Mouse (Mus musculus) embryonic facial prominence, embryonic 11.5 days (tissue): ENCODE results near the gene Lingo3. TPM values are rescaled to one million over a fixed set of nuclear protein-coding genes. Genes with fewer than 3 reads are reported as not detected.
"Not testable (repeated sequence)": the region's sequence is repeated elsewhere in the genome, so short reads cannot be mapped to it uniquely, and the experiment has no call there.

ENCODE experiments used
- ATAC-seq: fragments of 200-750 bp; cut with Nextera tagmentation; replicated peaks from 2 replicates; pipeline ENCODE4 v1.8.0; 2017; ENCODE audit warnings: low read depth; ENCODE audit not compliant: insufficient number of reproducible peaks, low FRiP score, low TSS enrichment
- DNase-seq: peaks from one replicate; pipeline ENCODE4 v3.0.0-alpha.2; 2015; ENCODE audit warnings: low spot score
- H3K27ac ChIP-seq: fragments of 300-500 bp; sonication (generic); replicated peaks from 2 replicates; pipeline ENCODE4 v1.5.1; 2014; ENCODE audit warnings: mild to moderate bottlenecking, low read depth, low read length, control low read depth
- H3K27me3 ChIP-seq: fragments of 300-500 bp; sonication (generic); 2 replicates; pipeline ENCODE4 v1.6.1; 2014; ENCODE audit warnings: mild to moderate bottlenecking, low read length, moderate library complexity, mixed read lengths; ENCODE audit not compliant: control insufficient read depth, insufficient read depth
- H3K36me3 ChIP-seq: fragments of 300-500 bp; sonication (generic); replicated peaks from 2 replicates; pipeline ENCODE4 v1.6.1; 2014; ENCODE audit warnings: low read depth, mild to moderate bottlenecking, low read length, moderate library complexity, mixed read lengths; ENCODE audit not compliant: control insufficient read depth, insufficient read depth
- H3K4me1 ChIP-seq: fragments of 300-500 bp; sonication (generic); 2 replicates; pipeline ENCODE4 v1.6.1; 2014; ENCODE audit warnings: low read length, mixed read lengths; ENCODE audit not compliant: control insufficient read depth, insufficient read depth
- H3K4me2 ChIP-seq: fragments of 300-500 bp; sonication (generic); 2 replicates; pipeline ENCODE4 v1.6.1; 2014; ENCODE audit warnings: low read depth, mild to moderate bottlenecking, control low read depth, low read length, moderate library complexity
- H3K4me3 ChIP-seq: fragments of 300-500 bp; sonication (generic); 2 replicates; pipeline ENCODE4 v1.5.1; 2014; ENCODE audit warnings: low read depth, low read length, control low read depth
- H3K9ac ChIP-seq: fragments of 300-500 bp; sonication (generic); replicated peaks from 2 replicates; pipeline ENCODE4 v1.6.1; 2014; ENCODE audit warnings: mild to moderate bottlenecking, control low read depth, low read length
- H3K9me3 ChIP-seq: fragments of 300-500 bp; sonication (generic); replicated peaks from 2 replicates; pipeline ENCODE4 v1.6.1; 2016; ENCODE audit warnings: mild to moderate bottlenecking, low read length, inconsistent platforms, mixed read lengths; ENCODE audit not compliant: control insufficient read depth
- WGBS: fragments of 180-500 bp; shearing (Covaris S2); extraction: QIAGEN DNeasy Blood & Tissue Kit; methylation state at CpG from one replicate; pipeline ENCODE4 v1.1.7; 2014; 5-methylcytosine and 5-hydroxymethylcytosine counted together
- polyA plus RNA-seq: library from polyadenylated mRNA; unstranded; fragments of >200 nt; fragmentation: Nextera tagmentation; extraction: Ambion mirVana; gene quantifications from 2 replicates; pipeline ENCODE4 v1.2.1, GENCODE M21; 2014

Lingo3 gene
- polyA plus RNA-seq, 1 experiment from 2014 or later = 0.67 TPM

- H3K27me3 ChIP-seq, DNase-seq, H3K9ac ChIP-seq, H3K4me2 ChIP-seq, H3K4me3 ChIP-seq, H3K9me3 ChIP-seq, H3K36me3 ChIP-seq, H3K27ac ChIP-seq, ATAC-seq, H3K4me1 ChIP-seq: not testable (repeated sequence)
- 82% methylated on average over 3 of the region's 3 CpGs for WGBS
These were observed 27.5 kb downstream of the Lingo3 start for GRCm38 (mm10) chr10:80816303-80816702.

GRCm38 (mm10) chr10:80814800-80815199, 29.0 kb downstream of the Lingo3 start:
- no peaks in the 10 kb centered on the region for H3K9me3 ChIP-seq
- DNase-seq (no peak), ATAC-seq (no peak)
- no peaks in the 10 kb centered on the region for H3K27me3 ChIP-seq
- H3K4me2 ChIP-seq = no peak overlapping the region
- no peaks in the 10 kb centered on the region for H3K4me1 ChIP-seq
- H3K36me3 ChIP-seq = no peaks in the 10 kb centered on the region
- H3K4me3 ChIP-seq = no peak overlapping the region
- H3K27ac ChIP-seq = no peak overlapping the region
- no peak overlapping the region for H3K9ac ChIP-seq
- WGBS = 63% methylated on average over 7 of the region's 7 CpGs

- no peak within 1 kb of the TSS for H3K4me3 ChIP-seq
- 0 out of 2 replicates have a peak, but pooled peaks cover 1% of the 10 kb centered on the region for H3K4me1 ChIP-seq
- H3K4me2 ChIP-seq = no peak within 1 kb of the TSS
- ATAC-seq (no peak), DNase-seq (no peak)
- no peaks in the 10 kb centered on the region for H3K36me3 ChIP-seq
- H3K27ac ChIP-seq = no peak within 1 kb of the TSS
- WGBS = 57% methylated on average over 4 of the region's 4 CpGs
- H3K9ac ChIP-seq = no peak within 1 kb of the TSS
- no peaks in the 10 kb centered on the region for H3K9me3 ChIP-seq
- H3K27me3 ChIP-seq = peaks cover 3% of the 10 kb centered on the region; the same call in 1 of the 2 replicates
These were observed 30.5 kb downstream of the Lingo3 start, which contains the start of gene Jsrp1 for GRCm38 (mm10) chr10:80813366-80813765. Jsrp1 (minus strand) TSS chr10:80813498.

GRCm38 (mm10) chr10:80812391-80813041, 31.3 kb downstream of the Lingo3 start:
- Histone ChIP-seq H3K4me3 (no peak overlapping the region), H3K4me2 (no peak overlapping the region), H3K9me3 (no peaks in the 10 kb centered on the region), H3K27ac (no peak overlapping the region), H3K4me1 (0 out of 2 replicates have a peak, but pooled peaks cover 2% of the 10 kb centered on the region), H3K36me3 (no peaks in the 10 kb centered on the region), H3K9ac (no peak overlapping the region), H3K27me3 (peaks cover 3% of the 10 kb centered on the region; the same call in 1 of the 2 replicates)
- WGBS = 58% methylated on average over 5 of the region's 5 CpGs
- no peak for DNase-seq
- no peak for ATAC-seq

- peaks cover 5% of the 10 kb centered on the region for H3K27me3 ChIP-seq
- no peaks in the 10 kb centered on the region for H3K36me3 ChIP-seq
- no peak overlapping the region for H3K4me3 ChIP-seq
- no peak overlapping the region for H3K9ac ChIP-seq
- H3K4me2 ChIP-seq = 0 out of 2 replicates have a peak overlapping the region, but pooled peaks have one; percentile 0
- H3K9me3 ChIP-seq = no peaks in the 10 kb centered on the region
- no peak for ATAC-seq
- no peak for DNase-seq
- no peak overlapping the region for H3K27ac ChIP-seq
- H3K4me1 ChIP-seq = peaks cover 11% of the 10 kb centered on the region
- WGBS = 3% methylated on average over 20 of the region's 20 CpGs
These were observed 33.8 kb downstream of the Lingo3 start for GRCm38 (mm10) chr10:80810084-80810483.

GRCm38 (mm10) chr10:80808985-80809632, 34.7 kb downstream of the Lingo3 start:
- no peak overlapping the region for H3K27ac ChIP-seq
- DNase-seq (peak; percentile 22), ATAC-seq (no peak)
- WGBS = 4% methylated on average over 18 of the region's 18 CpGs
- H3K27me3 ChIP-seq = peaks cover 5% of the 10 kb centered on the region
- peak overlapping the region; percentile 22; the same call in 1 of the 2 replicates for H3K4me2 ChIP-seq
- H3K4me3 ChIP-seq = peak overlapping the region; percentile 11; the same call in 1 of the 2 replicates
- H3K9me3 ChIP-seq = no peaks in the 10 kb centered on the region
- H3K9ac ChIP-seq = peak overlapping the region; percentile 39
- peaks cover 11% of the 10 kb centered on the region for H3K4me1 ChIP-seq
- peaks cover 4% of the 10 kb centered on the region for H3K36me3 ChIP-seq

- no peak overlapping the region for H3K27ac ChIP-seq
- H3K36me3 ChIP-seq = peaks cover 10% of the 10 kb centered on the region
- ATAC-seq = no peak
- peak overlapping the region; percentile 39 for H3K9ac ChIP-seq
- H3K27me3 ChIP-seq = peaks cover 5% of the 10 kb centered on the region
- peak overlapping the region; percentile 22; the same call in 1 of the 2 replicates for H3K4me2 ChIP-seq
- no peaks in the 10 kb centered on the region for H3K9me3 ChIP-seq
- H3K4me3 ChIP-seq = no peak overlapping the region; the same call in 1 of the 2 replicates
- peak; percentile 32 for DNase-seq
- H3K4me1 ChIP-seq = peaks cover 11% of the 10 kb centered on the region
- WGBS = 15% methylated on average over 40 of the region's 40 CpGs
These were observed 35.5 kb downstream of the Lingo3 start for GRCm38 (mm10) chr10:80808099-80808984.
